Mouse (Mus musculus): ENCODE results near the gene Ccnyl1. TPM values are rescaled to one million over a fixed set of nuclear protein-coding genes. Genes with fewer than 3 reads are reported as not detected.

The Ccnyl1 gene
- total RNA-seq, 1 experiment from 2014 or later = 3.9 TPM

GRCm38 (mm10) chr1:64757766-64758165 is 67.5 kb downstream of the Ccnyl1 start:
- no peak for ATAC-seq (replicated peaks in 1 of 2; ENCODE audit: insufficient read depth in 1 of 2, low FRiP score in 2 of 2, low TSS enrichment in 1 of 2, low read depth in 1 of 2, poor library complexity in 2 of 2, severe bottlenecking in 2 of 2)

- no peak for ATAC-seq (replicated peaks in 1 of 2; ENCODE audit: insufficient read depth in 1 of 2, low FRiP score in 2 of 2, low TSS enrichment in 1 of 2, low read depth in 1 of 2, poor library complexity in 2 of 2, severe bottlenecking in 2 of 2)
Measured at GRCm38 (mm10) chr1:64761646-64762045, 71.4 kb downstream of the Ccnyl1 start.

GRCm38 (mm10) chr1:64770169-64770568 is 79.9 kb downstream of the Ccnyl1 start:
- no peak for ATAC-seq (replicated peaks in 1 of 2; ENCODE audit: insufficient read depth in 1 of 2, low FRiP score in 2 of 2, low TSS enrichment in 1 of 2, low read depth in 1 of 2, poor library complexity in 2 of 2, severe bottlenecking in 2 of 2)

GRCm38 (mm10) chr1:64773305-64773704 is 83.0 kb downstream of the Ccnyl1 start:
- no peak for ATAC-seq (replicated peaks in 1 of 2; ENCODE audit: insufficient read depth in 1 of 2, low FRiP score in 2 of 2, low TSS enrichment in 1 of 2, low read depth in 1 of 2, poor library complexity in 2 of 2, severe bottlenecking in 2 of 2)

Other genes with a start within 250 kb of the Ccnyl1 start
- gene Creb1, start 157.8 kb upstream of the Ccnyl1 start, total RNA-seq (2017) = 89.2 and 94.5 TPM in 2 replicates
- gene Mettl21a, start 73.2 kb upstream of the Ccnyl1 start, total RNA-seq (2017) = 14.5 and 16.8 TPM in 2 replicates
- gene Fzd5, start 47.3 kb downstream of the Ccnyl1 start, total RNA-seq (2017) = 4.2 and 4.3 TPM in 2 replicates

Data from hematopoietic stem cell, adult 5-6 weeks (primary cell).